Mouse (Mus musculus) midbrain, embryonic 13.5 days (tissue): ENCODE measurements around the gene Dock11. TPM values are rescaled to one million over a fixed set of nuclear protein-coding genes. Genes with fewer than 3 reads are reported as not detected.

ENCODE experiments used
- ATAC-seq: fragments of 200-750 bp; cut with Nextera tagmentation; 2 replicates; pipeline ENCODE4 v1.8.0; 2017; ENCODE audit warnings: mild to moderate bottlenecking, moderate TSS enrichment, moderate library complexity
- H3K27ac ChIP-seq: fragments of 300-500 bp; sonication (generic); 2 replicates; pipeline ENCODE4 v1.5.1; 2015; ENCODE audit warnings: inconsistent platforms, mild to moderate bottlenecking, moderate library complexity
- H3K27me3 ChIP-seq: fragments of 300-500 bp; sonication (generic); 2 replicates; pipeline ENCODE4 v1.6.1; 2015; ENCODE audit warnings: mild to moderate bottlenecking, inconsistent platforms
- H3K36me3 ChIP-seq: fragments of 300-500 bp; sonication (generic); 2 replicates; pipeline ENCODE4 v1.6.1; 2015; ENCODE audit warnings: mild to moderate bottlenecking, inconsistent platforms
- H3K4me1 ChIP-seq: fragments of 300-500 bp; sonication (generic); replicated peaks from 2 replicates; pipeline ENCODE4 v1.6.1; 2015; ENCODE audit warnings: inconsistent platforms
- H3K4me2 ChIP-seq: fragments of 300-500 bp; sonication (generic); replicated peaks from 2 replicates; pipeline ENCODE4 v1.6.1; 2015; ENCODE audit warnings: moderate library complexity, mild to moderate bottlenecking, inconsistent platforms
- H3K4me3 ChIP-seq: fragments of 300-500 bp; sonication (generic); replicated peaks from 2 replicates; pipeline ENCODE4 v1.5.1; 2015; ENCODE audit warnings: mild to moderate bottlenecking, inconsistent platforms
- H3K9ac ChIP-seq: fragments of 300-500 bp; sonication (generic); replicated peaks from 2 replicates; pipeline ENCODE4 v1.6.1; 2015; ENCODE audit warnings: mild to moderate bottlenecking, inconsistent platforms
- H3K9me3 ChIP-seq: fragments of 300-500 bp; sonication (generic); 2 replicates; pipeline ENCODE4 v1.6.1; 2016; ENCODE audit warnings: mild to moderate bottlenecking, inconsistent platforms
- WGBS: fragments of 180-500 bp; shearing (Covaris S2); methylation state at CpG from one replicate; pipeline ENCODE4 v1.1.7; 2015; 5-methylcytosine and 5-hydroxymethylcytosine counted together
- polyA plus RNA-seq: library from polyadenylated mRNA; unstranded; fragments of >200 nt; fragmentation: Nextera tagmentation; extraction: Ambion mirVana; gene quantifications from 2 replicates; pipeline ENCODE4 v1.2.1, GENCODE M21; 2015

Gene Dock11
- polyA plus RNA-seq: 16.1 and 16.7 TPM in 2 replicates

DNA sequence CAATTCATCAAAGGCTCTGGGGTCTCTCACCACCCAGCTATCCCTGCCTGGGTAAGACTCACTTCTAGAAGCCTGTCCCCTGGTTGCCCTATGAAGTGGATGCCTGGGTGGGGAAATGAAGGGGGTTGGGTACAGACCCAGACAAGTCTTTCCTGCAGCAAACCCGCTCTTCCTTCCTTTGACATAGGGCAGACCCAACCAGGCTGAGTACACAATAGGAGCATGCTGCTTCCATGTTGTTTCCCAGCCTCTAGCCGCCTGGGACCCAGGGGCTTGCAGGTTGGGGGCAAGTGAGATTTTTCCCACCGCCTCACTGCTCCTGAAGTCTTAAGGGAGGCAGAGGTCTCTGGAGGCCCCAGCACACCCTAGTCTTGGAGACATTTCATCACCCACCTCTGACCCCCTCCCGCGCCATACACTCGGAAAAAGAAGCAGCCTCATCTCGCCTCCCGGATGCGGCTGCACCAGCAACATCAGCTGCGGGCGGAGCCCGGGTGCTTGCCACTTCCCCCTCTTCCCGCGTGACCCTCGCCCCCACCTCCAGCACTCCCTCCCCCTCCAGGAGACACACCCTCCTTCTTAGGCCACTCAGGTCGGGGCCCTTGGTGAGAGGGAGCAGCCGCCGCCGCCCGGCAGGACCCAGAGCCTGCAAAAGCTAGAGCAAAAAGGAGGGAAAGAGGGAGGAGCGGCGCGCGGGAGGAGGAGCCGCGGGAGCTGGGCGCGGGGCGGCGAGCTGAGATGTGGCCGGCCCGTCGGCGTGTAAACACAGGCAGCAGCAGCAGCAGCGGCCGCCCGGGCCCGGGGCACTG lies at the start of gene Dock11:
Gene Dock11, plus strand, starts transcription at position 746 of the 809 bp plus-strand sequence.
- Histone ChIP-seq H3K36me3 (no peaks in the 10 kb centered on the region), H3K9me3 (no peaks in the 10 kb centered on the region), H3K4me1 (peaks cover 13% of the 10 kb centered on the region; the same call in 1 of the 2 replicates), H3K9ac (peak within 1 kb of the TSS; percentile 69), H3K27me3 (no peaks in the 10 kb centered on the region), H3K4me2 (peak within 1 kb of the TSS; percentile 60), H3K4me3 (peak within 1 kb of the TSS; percentile 59), H3K27ac (peak within 1 kb of the TSS; percentile 84)
- ATAC-seq: peak; percentile 88
- 21% methylated on average over 32 of the region's 38 CpGs for WGBS

DNA sequence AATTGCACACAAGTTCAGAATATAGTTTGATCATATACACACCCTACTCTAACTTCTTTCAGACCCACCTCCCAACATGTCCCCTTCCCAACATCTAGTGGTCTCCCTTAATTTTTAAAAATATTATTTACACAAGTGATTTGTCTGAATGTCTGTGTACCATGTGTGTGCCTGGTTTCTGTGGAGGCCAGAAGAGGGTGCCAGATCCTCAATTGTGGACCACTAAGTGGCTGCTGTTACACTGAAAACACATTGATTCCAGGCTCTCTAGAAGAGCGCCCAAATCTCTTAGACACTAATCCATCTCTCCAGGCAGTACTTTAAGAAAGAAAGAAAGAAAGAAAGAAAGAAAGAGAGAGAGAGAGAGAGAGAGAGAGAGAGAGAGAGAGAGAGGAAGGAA lies 8.9 kb upstream of the Dock11 start:
- H3K9ac ChIP-seq: no peak overlapping the region
- ATAC-seq: no peak
- WGBS: 68% methylated on average over 1 of the region's 1 CpGs

DNA sequence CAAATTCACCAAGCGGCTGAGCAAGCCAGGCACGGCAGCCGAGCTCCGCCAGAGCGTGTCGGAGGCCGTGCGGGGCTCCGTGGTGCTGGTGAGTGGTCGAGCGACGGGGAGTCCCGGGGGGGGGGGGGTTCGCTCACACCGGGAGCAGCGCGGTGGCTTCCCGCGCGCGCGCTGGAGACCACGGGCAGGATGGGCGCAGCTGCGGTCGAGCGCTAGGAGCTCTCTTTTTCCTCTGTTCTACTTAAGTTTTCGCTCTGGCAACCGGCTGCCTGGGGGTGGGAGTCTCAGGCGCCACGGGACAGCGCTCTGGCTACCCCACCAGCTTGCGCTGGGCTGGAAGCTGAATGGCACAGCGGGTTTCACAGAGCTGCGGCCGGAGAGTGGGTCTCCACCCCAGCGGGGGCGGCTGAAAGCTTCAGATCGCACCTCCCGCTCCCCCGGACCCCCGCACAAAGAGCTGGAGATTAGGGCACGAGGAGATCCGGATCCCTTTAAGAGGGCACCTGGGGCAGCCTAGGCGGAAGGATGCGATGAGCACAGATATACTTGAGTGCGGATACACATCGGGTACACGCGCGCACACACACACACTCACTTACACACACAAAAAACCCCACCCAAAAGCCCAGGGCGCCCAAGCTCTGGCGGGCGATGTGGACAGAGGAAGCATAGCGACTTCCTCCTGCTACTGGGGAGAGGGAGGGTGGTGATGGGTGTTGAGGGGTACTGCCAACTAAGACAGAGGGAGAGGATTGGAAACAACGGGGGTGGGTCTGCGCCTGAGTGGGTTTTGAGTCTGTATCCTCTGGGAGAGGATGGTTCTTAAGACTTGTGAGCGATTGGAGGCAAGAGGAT lies 540 bp downstream of the Dock11 start:
- Histone ChIP-seq H3K27ac (peak overlapping the region; percentile 84), H3K36me3 (no peaks in the 10 kb centered on the region), H3K4me2 (peak overlapping the region; percentile 60), H3K27me3 (no peaks in the 10 kb centered on the region), H3K9ac (peak overlapping the region; percentile 69), H3K9me3 (no peaks in the 10 kb centered on the region), H3K4me1 (peaks cover 13% of the 10 kb centered on the region; the same call in 1 of the 2 replicates), H3K4me3 (peak overlapping the region; percentile 59)
- peak; percentile 70 for ATAC-seq
- WGBS: 24% methylated on average over 52 of the region's 58 CpGs

More for the DNA sequence above, 8.9 kb upstream of the Dock11 start:
- Histone ChIP-seq H3K4me1 (no peaks in the 10 kb centered on the region), H3K4me3 (no peak overlapping the region), H3K27ac (no peak overlapping the region), H3K36me3 (no peaks in the 10 kb centered on the region), H3K9me3 (no peaks in the 10 kb centered on the region), H3K4me2 (no peak overlapping the region), H3K27me3 (no peaks in the 10 kb centered on the region)

DNA sequence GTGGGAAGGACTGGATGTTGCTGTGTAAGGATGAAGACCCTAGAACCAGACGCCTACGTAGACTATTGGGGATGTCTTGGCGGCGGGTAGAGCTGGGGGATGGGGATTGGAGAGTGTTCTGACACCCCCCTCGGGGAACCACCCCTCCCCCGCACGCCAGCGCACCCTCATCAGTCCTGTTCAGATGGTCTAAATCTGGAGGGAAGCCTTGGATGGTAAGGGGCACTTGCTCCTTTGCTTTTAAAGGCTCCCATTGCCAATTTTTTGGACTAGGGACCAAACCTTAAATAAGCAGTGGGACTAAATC lies 1.1 kb downstream of the Dock11 start:
- peak overlapping the region; percentile 60 for H3K4me2 ChIP-seq
- no peaks in the 10 kb centered on the region for H3K36me3 ChIP-seq
- peak overlapping the region; percentile 69 for H3K9ac ChIP-seq
- 6% methylated on average over 8 of the region's 8 CpGs for whole genome bisulfite sequencing
- no peaks in the 10 kb centered on the region for H3K9me3 ChIP-seq
- peaks cover 13% of the 10 kb centered on the region; the same call in 1 of the 2 replicates for H3K4me1 ChIP-seq
- peak overlapping the region; percentile 84 for H3K27ac ChIP-seq
- peak; percentile 38; the same call in 1 of the 2 replicates for ATAC-seq
- no peaks in the 10 kb centered on the region for H3K27me3 ChIP-seq
- H3K4me3 ChIP-seq: peak overlapping the region; percentile 59

DNA sequence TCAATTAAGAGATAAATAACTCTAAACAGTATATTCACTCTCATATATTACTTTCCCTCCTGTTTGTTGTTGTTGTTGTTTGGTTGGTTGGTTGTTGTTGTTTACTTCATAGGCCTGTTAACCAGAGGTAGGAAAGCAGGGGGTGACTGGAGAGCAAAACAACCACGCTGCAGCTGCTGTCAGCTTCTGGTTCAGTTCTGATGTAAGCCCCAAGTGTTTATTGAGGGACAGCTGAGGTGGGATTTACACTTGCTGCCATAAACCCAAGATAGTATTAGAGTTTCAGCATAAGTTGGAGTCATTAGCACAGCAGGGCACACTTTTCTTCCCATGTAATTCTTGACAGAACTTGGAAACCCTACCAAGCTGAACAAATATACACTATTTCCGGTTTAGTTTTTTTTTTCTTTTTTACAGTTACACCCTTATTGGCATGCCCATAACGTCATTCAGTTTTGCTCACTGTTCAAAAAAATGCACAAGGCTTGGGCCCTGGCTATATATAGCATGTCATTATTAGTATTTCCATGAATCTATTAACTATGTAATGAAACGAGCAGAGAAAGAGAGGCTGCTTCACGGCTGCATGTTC lies 3.0 kb downstream of the Dock11 start:
- Histone ChIP-seq H3K4me2 (no peak overlapping the region), H3K27me3 (no peaks in the 10 kb centered on the region), H3K9me3 (no peaks in the 10 kb centered on the region), H3K27ac (no peak overlapping the region), H3K4me3 (no peak overlapping the region), H3K9ac (no peak overlapping the region), H3K36me3 (no peaks in the 10 kb centered on the region), H3K4me1 (peaks cover 13% of the 10 kb centered on the region; the same call in 1 of the 2 replicates)
- no peak for ATAC-seq
- 57% methylated on average over 5 of the region's 5 CpGs for WGBS

DNA sequence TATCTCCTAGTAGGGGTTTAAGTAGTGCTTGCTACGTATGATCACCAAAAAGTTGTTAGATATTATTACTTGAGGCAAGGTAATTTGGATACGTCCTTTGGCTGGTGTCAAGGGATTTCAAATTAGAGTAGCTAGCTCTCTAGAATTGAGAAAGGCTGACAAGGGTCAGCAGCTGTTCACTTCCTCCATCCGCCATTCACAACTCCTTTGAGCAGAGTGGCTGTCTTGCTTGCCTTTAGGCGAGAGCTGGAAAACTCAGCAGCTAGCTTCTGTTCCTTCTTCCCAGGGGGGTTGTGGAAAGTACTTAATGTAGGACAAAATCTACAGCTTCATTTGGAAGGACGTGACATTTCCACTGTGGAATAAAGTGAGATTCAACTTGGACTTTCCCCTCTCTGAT lies 3.7 kb downstream of the Dock11 start:
- WGBS: 55% methylated on average over 5 of the region's 5 CpGs

DNA sequence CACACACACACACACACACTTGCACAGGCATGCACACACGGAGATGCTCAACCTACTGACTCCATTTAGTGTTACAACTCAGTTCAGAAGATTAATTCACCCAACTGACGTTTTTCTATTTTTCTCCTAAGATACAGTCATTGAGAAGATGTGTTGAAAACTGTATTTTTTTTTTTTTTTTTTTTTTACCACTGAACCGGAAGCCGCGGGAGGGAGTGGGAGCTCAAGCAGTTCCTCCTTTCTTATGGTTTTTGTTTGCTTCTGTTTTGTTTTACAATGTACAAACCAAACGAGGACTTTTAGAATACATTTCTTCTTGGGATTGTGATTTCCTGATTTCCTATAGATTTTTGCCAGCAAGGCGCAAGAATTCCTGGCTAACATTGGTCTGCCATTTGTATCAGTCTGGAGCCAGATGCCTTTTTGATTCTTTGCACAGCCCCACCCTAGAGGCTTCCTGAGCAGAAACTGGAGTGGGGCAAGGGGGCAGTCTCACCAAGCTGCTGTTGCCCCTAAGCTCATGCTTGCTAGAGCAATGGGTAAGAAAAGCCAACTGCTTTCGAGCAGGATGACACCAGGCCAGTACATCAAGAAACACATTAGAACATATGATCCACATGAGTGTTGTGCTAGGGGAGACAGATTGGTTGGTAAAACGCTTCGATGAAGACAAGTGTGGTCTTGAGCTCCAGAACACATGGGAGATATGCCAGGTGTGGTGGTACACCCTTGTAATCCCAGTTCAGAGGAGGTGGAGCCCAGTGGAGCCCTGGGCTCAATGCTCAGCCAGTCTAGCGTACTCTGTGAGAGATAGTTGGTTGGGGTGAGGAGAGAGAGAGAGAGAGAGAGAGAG lies 9.2 kb downstream of the Dock11 start:
- Histone ChIP-seq H3K27ac (no peak overlapping the region), H3K4me3 (no peak overlapping the region), H3K4me1 (no peaks in the 10 kb centered on the region), H3K9me3 (no peaks in the 10 kb centered on the region), H3K9ac (no peak overlapping the region), H3K36me3 (no peaks in the 10 kb centered on the region), H3K27me3 (no peaks in the 10 kb centered on the region), H3K4me2 (no peak overlapping the region)
- ATAC-seq: no peak
- 79% methylated on average over 11 of the region's 11 CpGs for WGBS

More for the DNA sequence above, 3.7 kb downstream of the Dock11 start:
- no peak overlapping the region for H3K27ac ChIP-seq
- H3K4me1 ChIP-seq: peaks cover 13% of the 10 kb centered on the region; the same call in 1 of the 2 replicates
- no peaks in the 10 kb centered on the region for H3K27me3 ChIP-seq
- no peak overlapping the region for H3K4me3 ChIP-seq
- no peak for ATAC-seq
- H3K36me3 ChIP-seq: no peaks in the 10 kb centered on the region
- no peaks in the 10 kb centered on the region for H3K9me3 ChIP-seq
- no peak overlapping the region for H3K4me2 ChIP-seq
- no peak overlapping the region for H3K9ac ChIP-seq

DNA sequence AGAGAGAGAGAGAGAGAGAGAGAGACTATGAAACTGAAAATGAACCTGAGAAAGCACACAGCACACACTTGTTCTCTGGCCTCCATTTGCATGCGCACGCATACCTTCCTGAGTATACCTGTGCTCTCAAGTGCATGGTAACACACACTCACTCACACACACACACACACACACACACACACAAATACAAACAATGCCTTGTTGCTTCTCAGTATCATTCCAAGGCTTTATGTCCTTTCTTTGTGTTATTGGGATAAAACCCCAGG lies 9.8 kb downstream of the Dock11 start:
- Histone ChIP-seq H3K36me3 (no peaks in the 10 kb centered on the region), H3K4me3 (no peak overlapping the region), H3K9me3 (no peaks in the 10 kb centered on the region), H3K27ac (no peak overlapping the region), H3K4me2 (no peak overlapping the region), H3K4me1 (no peaks in the 10 kb centered on the region), H3K9ac (no peak overlapping the region), H3K27me3 (no peaks in the 10 kb centered on the region)
- 81% methylated on average over 2 of the region's 2 CpGs for WGBS
- no peak for ATAC-seq

DNA sequence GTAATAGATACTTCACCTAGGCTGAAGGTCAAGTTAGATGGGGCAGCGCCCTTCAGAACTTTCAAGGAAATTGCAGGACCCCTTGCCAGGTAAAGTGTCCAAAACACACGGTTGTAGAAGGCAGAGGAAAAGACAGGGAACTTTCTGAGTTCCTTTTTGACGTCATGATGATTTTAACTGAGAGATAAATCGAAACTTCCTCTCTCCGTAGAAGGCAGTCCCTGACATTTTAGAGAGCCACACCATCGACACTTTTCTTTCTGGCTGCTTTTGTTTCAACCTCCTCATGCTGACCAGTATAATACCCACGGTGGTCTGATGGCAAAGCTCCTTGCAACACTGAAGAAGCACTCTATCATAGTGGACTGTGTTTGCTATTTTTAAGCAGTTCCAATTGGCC lies 15.7 kb downstream of the Dock11 start:
- H3K27ac ChIP-seq: no peak overlapping the region
- WGBS: 82% methylated on average over 7 of the region's 7 CpGs
- ATAC-seq: no peak
- H3K9me3 ChIP-seq: no peaks in the 10 kb centered on the region
- no peaks in the 10 kb centered on the region for H3K36me3 ChIP-seq
- H3K4me1 ChIP-seq: no peaks in the 10 kb centered on the region
- no peak overlapping the region for H3K4me2 ChIP-seq
- H3K27me3 ChIP-seq: no peaks in the 10 kb centered on the region
- H3K9ac ChIP-seq: no peak overlapping the region
- no peak overlapping the region for H3K4me3 ChIP-seq

DNA sequence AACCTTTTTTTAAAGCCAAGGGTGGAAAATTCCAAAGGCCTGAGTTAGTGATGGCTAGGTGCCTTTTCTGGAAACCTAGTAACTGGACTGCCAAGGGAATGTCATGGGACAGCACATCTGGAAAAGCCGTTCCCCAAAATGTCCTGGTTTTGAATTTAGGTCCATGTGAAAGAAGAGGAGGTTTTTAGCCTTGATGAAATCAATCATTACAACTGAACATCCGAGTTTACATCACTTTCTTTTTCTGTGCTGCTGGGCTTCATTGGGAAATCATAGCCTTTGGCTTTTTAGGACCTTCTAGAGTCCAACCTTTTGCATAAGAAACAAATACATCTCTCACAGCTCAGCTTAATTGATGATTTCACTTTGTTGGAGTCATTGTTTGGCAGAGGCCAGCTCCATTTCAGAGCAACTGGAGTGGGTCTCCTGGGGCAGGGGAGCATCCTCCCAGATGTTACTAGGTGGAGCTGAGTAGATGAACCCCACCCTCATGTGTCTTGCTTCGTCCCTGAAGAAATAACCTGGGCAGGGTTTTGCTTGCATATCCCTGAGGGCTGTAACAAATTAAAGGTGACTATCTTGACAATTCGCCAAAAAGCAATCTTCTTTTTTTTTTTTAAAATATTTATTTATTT lies 18.2 kb downstream of the Dock11 start:
- Histone ChIP-seq H3K4me1 (no peaks in the 10 kb centered on the region), H3K36me3 (no peaks in the 10 kb centered on the region), H3K4me3 (no peak overlapping the region), H3K4me2 (no peak overlapping the region), H3K27ac (no peak overlapping the region), H3K9me3 (no peaks in the 10 kb centered on the region), H3K27me3 (no peaks in the 10 kb centered on the region), H3K9ac (no peak overlapping the region)
- no peak for ATAC-seq
- WGBS: 79% methylated on average over 4 of the region's 4 CpGs

DNA sequence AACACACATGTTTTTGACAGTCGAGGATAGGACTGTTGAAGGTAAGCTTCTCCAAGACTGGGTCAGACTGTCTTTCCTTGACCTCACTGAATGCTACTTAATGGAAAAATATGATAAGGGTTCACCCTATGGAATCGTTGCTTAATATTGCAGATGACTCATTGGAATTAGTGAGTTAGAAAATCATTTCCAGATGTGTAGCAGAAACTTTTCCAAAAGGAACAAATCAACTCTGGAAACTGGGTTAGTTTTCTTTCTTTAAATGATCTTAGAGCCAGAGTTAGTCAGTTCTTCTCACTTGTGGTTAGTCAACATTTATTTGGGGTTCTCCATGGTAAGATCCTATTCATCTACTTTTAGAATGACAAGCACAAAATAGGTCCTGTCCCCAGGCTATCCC lies 30.9 kb downstream of the Dock11 start:
- no peaks in the 10 kb centered on the region for H3K27me3 ChIP-seq
- H3K27ac ChIP-seq: no peak overlapping the region
- H3K9ac ChIP-seq: no peak overlapping the region
- H3K4me2 ChIP-seq: no peak overlapping the region
- H3K4me3 ChIP-seq: no peak overlapping the region
- no peaks in the 10 kb centered on the region for H3K4me1 ChIP-seq
- H3K9me3 ChIP-seq: no peaks in the 10 kb centered on the region
- 91% methylated on average over 2 of the region's 2 CpGs for WGBS
- no peaks in the 10 kb centered on the region for H3K36me3 ChIP-seq
- ATAC-seq: no peak
